Mouse (Mus musculus) intestine, embryonic 16.5 days (tissue): ENCODE results near the gene Diexf. TPM values are rescaled to one million over a fixed set of nuclear protein-coding genes. Genes with fewer than 3 reads are reported as not detected.

ENCODE experiments used
- ATAC-seq: fragments of 200-750 bp; cut with Nextera tagmentation; 2 replicates; pipeline ENCODE4 v1.8.0; 2017; ENCODE audit warnings: moderate TSS enrichment, moderate library complexity
- H3K27ac ChIP-seq: fragments of 300-500 bp; sonication (generic); 2 replicates; pipeline ENCODE4 v1.5.1; 2014; ENCODE audit warnings: mild to moderate bottlenecking, low read length
- H3K27me3 ChIP-seq: fragments of 300-500 bp; sonication (generic); replicated peaks from 2 replicates; pipeline ENCODE4 v1.6.1; 2014; ENCODE audit warnings: low read length, control low read depth, mixed read lengths; ENCODE audit not compliant: control insufficient read depth, insufficient read depth
- H3K36me3 ChIP-seq: fragments of 300-500 bp; sonication (generic); 2 replicates; pipeline ENCODE4 v1.6.1; 2014; ENCODE audit warnings: low read length, control low read depth; ENCODE audit not compliant: control insufficient read depth, insufficient read depth
- H3K4me1 ChIP-seq: fragments of 300-500 bp; sonication (generic); 2 replicates; pipeline ENCODE4 v1.6.1; 2014; ENCODE audit warnings: low read length, control low read depth, mixed read lengths; ENCODE audit not compliant: control insufficient read depth, insufficient read depth
- H3K4me2 ChIP-seq: fragments of 300-500 bp; sonication (generic); 2 replicates; pipeline ENCODE4 v1.6.1; 2014; ENCODE audit warnings: low read depth, low read length, control low read depth
- H3K4me3 ChIP-seq: fragments of 300-500 bp; sonication (generic); 2 replicates; pipeline ENCODE4 v1.5.1; 2014; ENCODE audit warnings: mild to moderate bottlenecking, low read length
- H3K9ac ChIP-seq: fragments of 300-500 bp; sonication (generic); 2 replicates; pipeline ENCODE4 v1.6.1; 2014; ENCODE audit warnings: low read depth, low read length
- H3K9me3 ChIP-seq: fragments of 300-500 bp; sonication (generic); 2 replicates; pipeline ENCODE4 v1.6.1; 2016; ENCODE audit warnings: low read length, control low read depth; ENCODE audit not compliant: control insufficient read depth
- WGBS: fragments of 180-500 bp; shearing (Covaris S2); extraction: QIAGEN DNeasy Blood & Tissue Kit; methylation state at CpG from one replicate; pipeline ENCODE4 v1.1.7; 2014; 5-methylcytosine and 5-hydroxymethylcytosine counted together
- polyA plus RNA-seq: library from polyadenylated mRNA; unstranded; fragments of >200 nt; fragmentation: Nextera tagmentation; extraction: Ambion mirVana; gene quantifications from 2 replicates; pipeline ENCODE4 v1.2.1, GENCODE M21; 2015

Gene Diexf
- polyA plus RNA-seq, 1 experiment from 2014 or later: 9.2 TPM

- Histone ChIP-seq H3K9me3 (no peaks in the 10 kb centered on the region), H3K4me1 (peaks cover 12% of the 10 kb centered on the region; the same call in 1 of the 2 replicates), H3K4me3 (no peak overlapping the region), H3K4me2 (no peak overlapping the region), H3K36me3 (no peaks in the 10 kb centered on the region), H3K9ac (no peak overlapping the region), H3K27me3 (no peaks in the 10 kb centered on the region), H3K27ac (peak overlapping the region; percentile 8; the same call in 1 of the 2 replicates)
- WGBS: 70% methylated on average over 4 of the region's 4 CpGs
- peak; percentile 3; the same call in 1 of the 2 replicates for ATAC-seq
Observed at GRCm38 (mm10) chr1:193086111-193086841, 43.8 kb downstream of the Diexf start.

DNA sequence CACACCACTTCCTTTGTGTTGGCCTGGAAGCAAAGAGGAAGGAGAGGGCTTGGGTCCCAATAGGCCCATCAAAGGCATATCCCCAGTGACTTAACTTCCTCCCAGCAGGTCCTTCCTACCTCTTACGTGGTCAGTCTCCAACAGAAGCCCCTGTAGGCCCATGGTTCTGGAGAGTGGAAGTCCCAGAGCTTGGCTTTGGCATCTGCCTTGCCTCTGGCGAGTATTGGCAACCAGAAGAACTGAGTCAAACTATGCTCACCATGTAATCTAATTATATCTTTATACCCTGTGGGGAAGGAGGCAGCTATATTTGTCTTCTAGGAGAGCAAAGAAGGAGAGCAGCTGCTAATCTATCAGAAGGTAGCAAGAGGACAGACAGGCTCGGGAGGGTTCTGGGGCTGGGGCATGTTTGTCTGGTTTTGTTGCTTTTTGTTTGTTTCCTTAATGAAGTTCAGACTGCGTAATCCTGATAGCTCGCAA lies 44.5 kb downstream of the Diexf start:
- Histone ChIP-seq H3K4me3 (no peak overlapping the region), H3K4me2 (no peak overlapping the region), H3K4me1 (peaks cover 12% of the 10 kb centered on the region; the same call in 1 of the 2 replicates), H3K9ac (no peak overlapping the region), H3K36me3 (no peaks in the 10 kb centered on the region), H3K27me3 (no peaks in the 10 kb centered on the region), H3K9me3 (no peaks in the 10 kb centered on the region), H3K27ac (no peak overlapping the region)
- ATAC-seq: no peak
- WGBS: 75% methylated on average over 5 of the region's 5 CpGs

DNA sequence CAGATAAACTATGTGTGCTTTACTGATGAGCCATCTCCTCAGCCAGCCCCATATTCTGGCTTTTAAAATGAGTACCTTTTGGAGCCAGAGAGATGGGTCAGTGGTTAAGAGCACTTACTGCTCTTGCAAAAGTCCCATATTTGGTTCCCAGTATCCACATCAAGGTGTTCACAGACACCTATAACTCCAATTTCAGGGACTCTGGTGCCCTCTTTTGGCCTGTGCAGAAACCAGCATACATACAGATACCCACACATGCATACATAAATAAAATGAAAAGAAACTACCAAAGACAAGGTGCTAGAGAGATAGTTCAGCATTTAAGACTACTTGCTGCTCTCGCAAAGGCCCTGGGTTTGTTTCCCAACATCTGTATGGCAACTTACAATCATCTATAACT lies 46.1 kb downstream of the Diexf start:
- WGBS: 93% methylated on average over 1 of the region's 1 CpGs
- no peak for ATAC-seq
- no peak overlapping the region for H3K27ac ChIP-seq

GRCm38 (mm10) chr1:193083051-193083450 lies 47.0 kb downstream of the Diexf start:
- WGBS: 74% methylated on average over 7 of the region's 7 CpGs
- Histone ChIP-seq H3K4me2 (no peak overlapping the region), H3K27ac (no peak overlapping the region), H3K9ac (no peak overlapping the region), H3K9me3 (no peaks in the 10 kb centered on the region), H3K27me3 (no peaks in the 10 kb centered on the region), H3K4me3 (no peak overlapping the region), H3K4me1 (peaks cover 12% of the 10 kb centered on the region; the same call in 1 of the 2 replicates), H3K36me3 (no peaks in the 10 kb centered on the region)
- ATAC-seq: peak; percentile 29; the same call in 1 of the 2 replicates

More for the DNA sequence above, 46.1 kb downstream of the Diexf start:
- Histone ChIP-seq H3K9ac (no peak overlapping the region), H3K4me2 (no peak overlapping the region), H3K4me1 (peaks cover 12% of the 10 kb centered on the region; the same call in 1 of the 2 replicates), H3K27me3 (no peaks in the 10 kb centered on the region), H3K9me3 (no peaks in the 10 kb centered on the region), H3K4me3 (no peak overlapping the region), H3K36me3 (no peaks in the 10 kb centered on the region)

DNA sequence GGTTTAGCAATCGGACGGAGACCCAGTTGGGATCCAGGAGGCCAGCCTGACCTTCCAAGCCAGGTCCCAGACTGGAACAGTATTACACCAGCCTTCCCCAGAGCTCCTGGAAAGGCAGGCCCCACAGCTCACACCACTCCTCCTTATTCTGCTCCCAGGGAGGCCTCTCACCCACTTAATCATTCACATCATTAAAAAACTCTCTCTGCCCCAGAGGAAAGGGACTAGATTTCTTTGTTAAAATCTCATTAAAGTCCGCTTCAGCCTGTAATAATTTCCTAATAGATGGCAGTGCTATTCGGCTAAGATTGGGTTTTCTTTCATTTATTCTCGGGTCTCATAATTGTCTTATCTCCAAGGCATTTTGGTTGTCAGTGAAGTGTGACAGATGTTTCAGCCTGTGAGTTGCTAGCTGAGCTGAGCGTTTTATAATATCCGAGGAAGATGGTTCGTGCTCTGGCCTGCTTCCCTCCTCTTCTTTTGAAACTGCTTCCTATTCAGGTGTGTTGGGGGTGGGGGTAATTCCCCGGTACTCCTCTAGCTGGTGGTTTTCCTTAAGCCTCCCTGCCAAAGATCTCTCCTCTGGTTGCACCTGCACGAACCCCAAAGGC lies 47.7 kb downstream of the Diexf start:
- no peak overlapping the region for H3K4me2 ChIP-seq
- no peaks in the 10 kb centered on the region for H3K27me3 ChIP-seq
- H3K36me3 ChIP-seq: no peaks in the 10 kb centered on the region
- no peak overlapping the region for H3K9ac ChIP-seq
- H3K27ac ChIP-seq: no peak overlapping the region
- no peak for ATAC-seq
- WGBS: 60% methylated on average over 10 of the region's 10 CpGs
- peaks cover 9% of the 10 kb centered on the region; the same call in 1 of the 2 replicates for H3K4me1 ChIP-seq
- H3K9me3 ChIP-seq: no peaks in the 10 kb centered on the region
- no peak overlapping the region for H3K4me3 ChIP-seq

DNA sequence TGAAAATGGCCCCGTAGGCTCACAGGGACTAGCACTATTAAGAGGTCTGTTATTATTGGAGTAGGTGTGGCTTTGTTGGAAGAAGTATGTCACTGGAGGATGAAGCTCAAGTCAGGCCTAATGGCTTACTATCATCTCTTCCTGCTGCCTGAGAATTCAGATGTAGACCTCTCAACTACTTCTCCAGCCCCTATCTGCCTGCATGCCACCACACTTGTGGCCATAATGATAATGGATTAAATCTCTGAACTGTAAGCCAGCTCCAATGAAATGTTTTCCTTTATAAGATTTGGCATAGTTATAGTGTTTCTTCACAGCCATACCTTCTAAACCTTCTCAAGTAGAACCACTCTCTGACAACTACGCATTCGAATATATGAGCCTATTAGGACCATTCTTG lies 67.5 kb downstream of the Diexf start:
- 90% methylated on average over 3 of the region's 3 CpGs for WGBS
- H3K36me3 ChIP-seq: no peaks in the 10 kb centered on the region
- no peak for ATAC-seq

GRCm38 (mm10) chr1:193060167-193060566 lies 69.9 kb downstream of the Diexf start:
- Histone ChIP-seq H3K27ac (no peak overlapping the region), H3K9ac (no peak overlapping the region), H3K27me3 (no peaks in the 10 kb centered on the region), H3K9me3 (no peaks in the 10 kb centered on the region), H3K4me1 (no peaks in the 10 kb centered on the region), H3K36me3 (no peaks in the 10 kb centered on the region), H3K4me3 (no peak overlapping the region), H3K4me2 (no peak overlapping the region)
- 77% methylated on average over 2 of the region's 2 CpGs for WGBS
- ATAC-seq: no peak

More for the DNA sequence above, 67.5 kb downstream of the Diexf start:
- H3K9ac ChIP-seq: no peak overlapping the region
- H3K4me3 ChIP-seq: no peak overlapping the region
- H3K4me2 ChIP-seq: no peak overlapping the region
- no peaks in the 10 kb centered on the region for H3K27me3 ChIP-seq
- H3K9me3 ChIP-seq: no peaks in the 10 kb centered on the region
- no peak overlapping the region for H3K27ac ChIP-seq
- H3K4me1 ChIP-seq: no peaks in the 10 kb centered on the region

DNA sequence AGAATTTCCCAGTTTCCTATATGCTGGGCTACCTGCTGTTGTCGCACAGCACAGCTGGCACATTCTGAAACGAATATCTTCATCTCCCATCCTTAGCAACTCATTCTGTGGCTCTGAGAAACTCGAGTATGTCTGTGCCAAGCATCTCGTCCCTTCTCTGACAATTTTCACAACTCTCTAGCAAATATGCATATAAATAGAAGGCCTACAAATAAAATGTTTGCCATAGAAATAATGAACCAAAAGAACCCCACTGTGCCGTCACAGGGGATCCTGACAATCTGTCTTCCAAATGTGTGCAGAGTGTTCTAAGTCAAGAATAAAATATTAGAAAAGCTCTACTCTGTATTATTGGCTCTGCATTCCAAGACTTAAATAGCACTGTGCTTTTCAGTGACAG lies 70.5 kb downstream of the Diexf start:
- 78% methylated on average over 5 of the region's 5 CpGs for WGBS
- Histone ChIP-seq H3K4me1 (no peaks in the 10 kb centered on the region), H3K36me3 (no peaks in the 10 kb centered on the region), H3K4me2 (no peak overlapping the region), H3K27me3 (no peaks in the 10 kb centered on the region), H3K27ac (no peak overlapping the region), H3K9me3 (no peaks in the 10 kb centered on the region), H3K9ac (no peak overlapping the region), H3K4me3 (no peak overlapping the region)
- no peak for ATAC-seq

DNA sequence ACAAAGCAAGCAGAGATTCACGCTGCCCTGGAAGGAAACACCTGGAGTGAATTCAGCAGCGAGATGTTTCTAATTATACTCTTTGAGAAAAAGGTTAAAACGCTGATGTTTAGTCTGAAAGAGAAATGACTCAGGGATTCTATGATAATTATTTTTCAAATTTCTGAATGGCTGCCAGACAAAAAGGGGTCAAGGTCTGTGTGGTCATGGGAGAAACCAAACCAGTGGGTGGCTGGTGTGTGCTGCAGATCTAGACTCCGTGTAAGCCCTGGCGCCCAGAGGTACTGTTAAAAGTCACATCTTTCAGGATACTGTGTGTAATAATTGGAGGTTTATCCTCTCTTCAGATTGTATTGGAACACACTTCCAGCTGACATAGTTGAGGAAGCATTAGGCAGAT lies 75.7 kb downstream of the Diexf start:
- Histone ChIP-seq H3K4me2 (no peak overlapping the region), H3K36me3 (no peaks in the 10 kb centered on the region), H3K4me3 (no peak overlapping the region), H3K9me3 (no peaks in the 10 kb centered on the region), H3K4me1 (no peaks in the 10 kb centered on the region), H3K27ac (no peak overlapping the region), H3K9ac (no peak overlapping the region), H3K27me3 (no peaks in the 10 kb centered on the region)
- ATAC-seq: no peak
- WGBS: 70% methylated on average over 5 of the region's 5 CpGs
